Mouse (Mus musculus): ENCODE data around the gene Map6.
"Not testable (repeated sequence)": the region's sequence is repeated elsewhere in the genome, so short reads cannot be mapped to it uniquely, and the experiment has no call there.

The Map6 gene

DNA sequence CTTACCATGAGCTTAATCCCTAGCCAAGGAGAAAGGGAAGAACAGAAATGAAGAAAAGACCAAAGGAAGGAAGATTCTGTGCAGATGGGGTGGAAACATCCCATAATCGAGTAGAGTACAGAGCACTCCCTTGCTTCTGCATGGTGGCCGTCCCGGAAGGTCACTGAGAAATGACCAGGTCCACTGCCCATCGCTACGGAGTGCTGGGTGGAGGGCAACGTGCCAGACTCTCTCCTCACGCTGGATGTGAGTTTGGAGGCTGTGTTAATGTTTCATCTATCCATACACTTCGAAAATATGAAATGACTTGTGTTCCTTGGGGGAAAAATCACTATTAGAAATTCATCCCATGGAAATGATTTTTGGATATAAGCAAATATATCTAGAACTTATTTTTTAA is 91.1 kb downstream of the Map6 start:
- DNase-seq: no peak

DNA sequence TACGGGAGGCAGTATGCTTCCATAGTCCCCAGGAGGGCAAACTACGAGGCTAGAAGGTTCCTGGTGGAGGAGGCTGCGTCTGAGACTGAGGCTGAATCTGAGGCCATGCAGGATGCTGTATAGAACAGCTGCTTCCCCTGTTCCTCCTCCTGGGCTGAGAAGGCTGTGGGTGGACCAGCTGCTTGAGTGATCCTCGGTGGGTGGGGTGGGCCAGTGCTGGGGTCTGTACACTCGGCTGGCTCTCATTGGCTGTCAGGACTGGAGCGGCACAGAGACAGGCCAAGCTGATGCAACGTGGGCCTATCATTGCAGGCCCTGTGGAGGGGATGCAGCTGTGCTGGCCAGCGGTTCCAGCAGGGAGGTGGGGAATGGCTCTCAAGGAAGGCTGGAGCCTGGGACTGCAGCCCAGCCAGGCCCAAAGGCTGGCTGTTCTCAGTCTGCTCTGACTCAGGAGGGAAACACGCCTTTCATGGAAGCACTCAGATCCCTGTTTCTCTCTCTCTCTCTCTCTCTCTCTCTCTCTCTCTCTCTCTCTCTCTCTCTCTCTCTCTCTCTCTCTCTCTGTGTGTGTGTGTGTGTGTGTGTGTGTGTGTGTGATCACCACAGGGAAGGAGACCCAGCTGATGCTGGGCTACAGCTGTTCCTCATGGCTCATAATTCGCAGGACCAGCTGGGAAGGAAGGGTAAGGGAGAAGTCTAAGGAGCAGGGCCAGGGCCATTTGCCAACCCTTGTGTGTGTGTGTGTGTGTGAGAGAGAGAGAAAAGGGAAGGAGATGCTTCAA is 93.0 kb downstream of the Map6 start:
- DNase-seq: peak; percentile 62

GRCm38 (mm10) chr7:99360803-99361414 is 93.7 kb downstream of the Map6 start:
- DNase-seq: no peak

DNA sequence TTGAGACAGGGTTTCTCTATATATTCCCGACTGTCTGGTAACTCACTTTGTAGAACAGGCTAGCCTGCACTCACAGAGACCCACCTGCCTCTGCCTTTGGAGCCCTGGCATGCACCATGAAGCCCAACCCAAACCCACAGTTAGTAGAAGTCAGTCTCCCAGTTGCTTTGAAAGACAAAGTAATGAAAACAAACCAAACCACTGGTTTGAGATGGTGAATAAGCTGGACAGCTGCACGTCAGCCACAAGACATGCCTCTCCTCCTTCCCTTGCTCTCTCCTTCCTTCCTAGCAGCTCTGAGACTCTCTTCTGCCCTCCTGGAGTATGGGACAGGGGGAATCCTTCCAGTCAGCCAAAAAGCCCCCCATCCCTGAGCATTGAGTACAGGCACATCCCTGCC is 94.9 kb downstream of the Map6 start:
- DNase-seq: no peak

- DNase-seq: peak; percentile 83
These were observed 97.8 kb downstream of the Map6 start for GRCm38 (mm10) chr7:99365069-99365468.

- no peak for DNase-seq
These were observed 99.5 kb downstream of the Map6 start for GRCm38 (mm10) chr7:99366716-99367115.

GRCm38 (mm10) chr7:99374325-99374724 is 107.1 kb downstream of the Map6 start:
- DNase-seq: not testable (repeated sequence)

- peak; percentile 82 for DNase-seq
These were observed 108.2 kb downstream of the Map6 start for GRCm38 (mm10) chr7:99375455-99375854.

GRCm38 (mm10) chr7:99378870-99379269 is 111.6 kb downstream of the Map6 start:
- no peak for DNase-seq

- no peak for DNase-seq
These were observed 113.4 kb downstream of the Map6 start for GRCm38 (mm10) chr7:99380491-99381213.

GRCm38 (mm10) chr7:99381214-99382087 is 114.2 kb downstream of the Map6 start, which contains the start of gene Gdpd5:
Gene Gdpd5, plus strand, starts transcription at chr7:99381414.
- DNase-seq: peak; percentile 99

- peak; percentile 18 for DNase-seq
These were observed 115.1 kb downstream of the Map6 start for GRCm38 (mm10) chr7:99382088-99383000.

GRCm38 (mm10) chr7:99383246-99383645 is 116.0 kb downstream of the Map6 start:
- DNase-seq: no peak

GRCm38 (mm10) chr7:99384101-99384611 is 116.9 kb downstream of the Map6 start:
- DNase-seq: peak; percentile 47

DNA sequence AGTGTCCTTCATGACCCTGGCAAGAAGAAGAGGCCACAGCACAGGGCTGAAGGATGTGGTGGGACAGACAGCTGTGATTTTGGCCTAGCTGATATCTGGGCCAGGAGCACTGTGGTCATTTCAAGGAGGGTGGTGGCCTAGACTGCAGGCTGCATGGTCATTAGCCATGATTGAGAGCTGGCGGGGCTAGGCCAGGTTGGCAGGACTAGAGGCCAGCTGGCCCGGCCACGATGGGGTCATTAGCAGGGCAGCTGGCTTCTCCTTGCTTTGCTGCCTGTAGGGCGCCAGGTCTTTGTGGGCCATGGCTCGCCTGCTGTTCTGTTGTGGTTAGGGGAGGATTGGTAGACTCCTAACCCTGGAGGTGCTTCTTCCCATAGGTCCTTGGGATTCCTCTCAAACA is 118.8 kb downstream of the Map6 start:
- no peak for DNase-seq
